Mouse (Mus musculus) brain, embryonic 14.5 days (tissue): ENCODE measurements at regions not wholly inside any gene's neighbourhood (a gene's known extent, or its start where the extent isn't known, plus 50 kb on each side); places are given as distances from the start of the nearest gene placed in this dataset.
A peak's percentile ranks its signal among the peaks of the same experiment; 100 is the strongest.

Experiments
- DNase-seq: peaks from one replicate; pipeline ENCODE4 v3.0.0-alpha.2; 2011; ENCODE audit warnings: low read depth
- CTCF ChIP-seq: fragments of 200-500 bp; IDR thresholded peaks from 2 replicates; pipeline ENCODE4 v1.5.1; 2012; ENCODE audit warnings: inconsistent platforms, mild to moderate bottlenecking, moderate library complexity, borderline replicate concordance; ENCODE audit not compliant: insufficient read depth, insufficient read length; ENCODE audit errors: extremely low read depth
- POLR2A ChIP-seq: fragments of 200-500 bp; IDR thresholded peaks from 2 replicates; pipeline ENCODE4 v1.6.1; 2012; ENCODE audit warnings: mild to moderate bottlenecking, inconsistent platforms, borderline replicate concordance; ENCODE audit not compliant: poor library complexity, insufficient read depth, insufficient read length, severe bottlenecking; ENCODE audit errors: extremely low read depth

DNA sequence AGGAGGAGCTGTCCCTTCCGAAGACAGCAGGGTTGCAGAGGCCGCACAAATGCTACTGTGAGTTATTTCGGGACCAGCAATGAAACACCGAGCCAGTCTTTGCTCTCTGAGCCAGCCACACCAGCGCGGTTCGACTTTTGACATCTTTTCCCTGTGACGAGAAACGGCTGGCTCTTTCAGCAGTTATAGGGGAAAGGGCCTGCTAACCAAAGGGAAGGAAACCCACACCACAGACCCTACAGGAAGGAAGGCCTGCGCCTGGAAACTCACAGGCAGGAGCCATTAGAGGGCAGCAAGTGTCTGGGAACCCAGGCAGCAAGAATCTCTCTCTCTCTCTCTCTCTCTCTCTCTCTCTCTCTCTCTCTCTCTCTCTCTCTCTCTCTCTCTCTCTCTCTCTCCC, 137.6 kb downstream of the Ly86 start:
- no peak for TF ChIP-seq POLR2A
- TF ChIP-seq CTCF: peak; percentile 66
- peak; percentile 87 for DNase-seq

DNA sequence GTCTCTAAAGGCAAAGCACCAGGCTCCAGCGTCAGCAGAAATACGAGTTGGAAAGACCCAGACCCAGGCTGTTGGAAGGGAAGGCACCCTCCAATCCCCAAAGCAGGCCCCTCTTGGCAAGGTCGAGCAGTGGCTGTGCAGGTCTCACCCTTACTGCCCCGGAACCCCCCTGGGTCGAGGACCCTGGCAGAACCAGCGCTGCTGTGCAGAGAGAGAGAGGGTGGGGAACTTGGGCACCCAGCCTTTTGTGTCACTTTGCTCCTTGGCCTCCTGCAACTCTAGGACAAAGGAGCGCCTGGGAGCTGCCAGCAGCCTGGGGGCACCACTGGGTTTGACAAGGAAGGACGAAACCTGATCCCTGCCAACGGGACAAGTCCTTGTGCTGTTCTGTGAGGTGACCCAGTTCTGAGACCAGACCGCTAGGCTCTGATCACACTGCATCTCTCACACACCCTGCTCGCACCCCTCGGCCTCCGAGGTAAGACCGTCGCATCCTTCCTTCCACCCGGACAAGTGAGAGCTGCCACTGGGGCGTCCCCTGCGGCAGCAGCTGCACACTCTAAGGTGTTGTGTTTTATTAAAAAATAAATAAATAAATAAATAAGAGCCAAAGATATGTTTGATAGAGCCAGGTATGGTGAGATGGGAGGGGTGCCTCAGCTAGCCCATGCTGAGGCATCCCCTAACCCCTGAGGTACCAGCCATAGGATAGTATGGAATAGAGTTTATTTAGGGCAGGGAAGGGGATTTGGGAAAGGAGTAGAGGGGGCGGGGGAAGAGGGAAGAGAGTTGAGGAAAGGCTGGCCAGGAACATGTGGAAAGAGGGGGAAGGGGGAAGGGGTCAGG, 138.2 kb downstream of the Ly86 start:
- no peak for TF ChIP-seq CTCF

DNA sequence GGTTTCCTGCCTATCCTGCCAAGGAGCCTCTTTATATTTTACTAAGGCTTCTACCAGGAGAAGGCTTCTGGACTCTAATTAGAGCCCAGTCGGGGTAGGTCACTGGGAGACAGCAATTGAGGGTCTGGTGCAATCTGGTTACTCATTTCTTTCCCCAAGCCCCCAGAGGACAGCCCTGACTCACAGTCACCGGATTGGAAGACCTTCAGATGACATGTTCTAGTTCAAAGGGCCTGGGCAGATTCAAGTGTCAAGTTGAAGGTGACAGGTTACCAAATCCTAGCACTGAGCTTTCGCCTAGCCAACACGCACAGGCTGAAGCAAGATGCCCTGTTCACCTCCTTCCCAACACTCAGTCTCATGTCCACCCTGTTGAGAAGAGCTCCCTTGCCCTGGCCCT, 139.6 kb downstream of the Ly86 start:
- no peak for TF ChIP-seq POLR2A
- no peak for TF ChIP-seq CTCF
- DNase-seq: no peak

More for the DNA sequence above, 138.2 kb downstream of the Ly86 start:
- peak; percentile 73 for DNase-seq

DNA sequence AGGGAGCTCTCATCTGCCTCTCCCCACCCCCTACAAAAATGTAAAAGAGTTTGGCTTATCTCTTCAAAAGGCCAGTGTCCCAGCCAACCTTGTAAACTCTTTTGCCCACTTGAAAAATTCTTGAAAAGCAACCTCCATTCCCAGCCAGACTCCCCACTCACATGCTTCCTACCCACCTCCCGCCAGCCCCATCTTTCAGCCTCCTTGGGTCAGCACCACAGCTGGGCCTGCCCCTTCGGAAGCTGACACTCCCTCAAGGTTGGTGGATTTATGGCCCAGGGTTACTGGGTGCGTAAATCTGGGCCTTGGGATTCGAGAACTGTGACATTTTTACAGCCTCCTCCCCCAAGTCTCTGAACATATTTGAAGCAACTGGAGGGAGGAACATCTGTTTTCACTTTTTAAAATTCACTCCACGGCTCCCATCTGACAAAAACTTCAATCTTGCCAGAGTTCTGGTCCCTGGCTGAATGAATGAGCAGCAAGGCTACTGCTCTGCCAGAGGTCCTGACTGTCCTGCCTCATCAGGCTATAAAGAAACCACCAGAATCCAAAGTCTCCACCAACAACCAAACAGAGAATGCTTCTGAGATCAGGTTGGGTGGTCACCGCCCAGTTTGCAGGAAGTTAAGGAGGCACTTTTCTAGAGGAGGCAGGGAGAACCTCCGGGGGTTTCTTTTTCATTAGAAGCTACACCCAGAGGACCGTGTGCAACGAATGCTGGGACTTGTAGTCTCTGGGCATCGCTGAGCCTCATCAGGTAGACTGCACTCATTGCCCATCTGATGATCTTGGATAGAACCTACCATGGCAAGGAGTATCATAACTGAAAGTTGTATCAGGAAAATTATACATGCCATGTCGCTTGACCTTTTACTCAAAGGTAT, 147.3 kb downstream of the Ly86 start:
- TF ChIP-seq CTCF: no peak
- TF ChIP-seq POLR2A: no peak
- no peak for DNase-seq

DNA sequence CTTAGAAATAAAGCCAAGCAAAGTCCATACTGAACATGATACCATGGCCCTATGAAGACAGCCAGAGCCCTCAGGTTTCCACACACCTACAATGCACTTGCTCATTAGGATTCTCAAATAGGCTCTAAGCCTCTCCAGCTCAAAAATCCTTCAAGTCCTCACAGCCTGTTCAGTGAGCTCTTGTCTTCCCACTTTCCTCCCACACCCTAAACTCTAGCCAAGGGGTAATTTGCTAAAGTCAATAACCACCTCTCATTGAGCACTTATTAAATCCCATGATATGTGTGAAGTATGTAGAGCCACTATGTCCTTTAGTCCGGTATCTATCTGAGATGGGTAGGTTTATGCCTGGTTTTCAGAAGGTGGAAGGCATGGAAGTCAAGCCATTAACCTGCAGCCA, 148.3 kb downstream of the Ly86 start:
- DNase-seq: no peak
- no peak for TF ChIP-seq CTCF
- TF ChIP-seq POLR2A: no peak

DNA sequence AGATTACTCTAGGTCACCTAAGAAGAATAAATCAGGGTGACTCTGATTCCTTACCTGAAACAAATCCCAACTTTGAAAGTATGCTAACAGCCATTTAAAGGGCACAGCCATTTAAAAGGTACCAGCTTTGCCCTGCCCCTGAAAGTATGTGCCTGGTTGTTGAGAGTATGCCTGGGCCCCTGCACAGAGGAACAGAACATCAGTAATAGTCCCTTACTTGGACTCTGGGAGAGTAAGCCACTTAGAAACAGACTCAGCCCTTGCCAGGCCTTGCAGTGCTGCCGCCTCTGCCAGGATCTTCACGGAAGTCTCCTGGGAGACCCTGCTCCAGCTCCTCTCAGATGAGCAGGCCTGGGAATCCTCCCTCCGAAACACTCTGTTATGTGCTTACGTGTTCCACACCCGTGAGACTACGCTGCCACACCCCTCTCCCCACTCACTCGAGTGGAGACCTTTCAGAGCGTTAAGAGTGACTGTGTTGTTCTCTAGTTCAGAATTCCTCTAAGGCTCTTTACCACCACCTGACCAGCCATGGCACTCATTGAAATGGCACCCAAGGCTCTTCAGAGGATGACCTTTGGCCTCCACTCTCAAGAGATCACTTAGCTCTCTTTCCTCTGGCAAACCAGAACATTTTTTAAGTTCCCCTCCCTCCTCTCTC, 150.4 kb downstream of the Ly86 start:
- TF ChIP-seq CTCF (no peak), POLR2A (no peak)
- no peak for DNase-seq

DNA sequence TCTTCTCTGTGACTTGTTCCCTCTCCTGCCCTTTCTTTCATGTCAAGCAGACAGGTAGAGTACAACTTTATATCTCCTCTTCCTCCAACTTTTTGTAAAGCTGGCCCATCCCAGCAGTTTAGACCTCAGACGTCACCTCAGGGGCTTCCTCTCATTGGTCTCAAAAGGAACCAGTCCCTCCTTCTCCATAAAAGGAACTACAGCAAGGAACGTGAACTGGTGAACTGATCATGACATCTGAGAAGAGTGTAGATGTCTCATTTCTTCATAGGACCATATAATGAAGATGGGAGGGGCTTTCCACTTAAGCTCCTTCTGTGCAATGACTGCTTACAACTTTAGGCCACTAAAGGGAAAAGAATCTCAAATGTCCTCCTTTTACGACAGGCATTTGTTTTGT, 153.0 kb downstream of the Ly86 start:
- no peak for DNase-seq
- no peak for TF ChIP-seq POLR2A
- no peak for TF ChIP-seq CTCF

DNA sequence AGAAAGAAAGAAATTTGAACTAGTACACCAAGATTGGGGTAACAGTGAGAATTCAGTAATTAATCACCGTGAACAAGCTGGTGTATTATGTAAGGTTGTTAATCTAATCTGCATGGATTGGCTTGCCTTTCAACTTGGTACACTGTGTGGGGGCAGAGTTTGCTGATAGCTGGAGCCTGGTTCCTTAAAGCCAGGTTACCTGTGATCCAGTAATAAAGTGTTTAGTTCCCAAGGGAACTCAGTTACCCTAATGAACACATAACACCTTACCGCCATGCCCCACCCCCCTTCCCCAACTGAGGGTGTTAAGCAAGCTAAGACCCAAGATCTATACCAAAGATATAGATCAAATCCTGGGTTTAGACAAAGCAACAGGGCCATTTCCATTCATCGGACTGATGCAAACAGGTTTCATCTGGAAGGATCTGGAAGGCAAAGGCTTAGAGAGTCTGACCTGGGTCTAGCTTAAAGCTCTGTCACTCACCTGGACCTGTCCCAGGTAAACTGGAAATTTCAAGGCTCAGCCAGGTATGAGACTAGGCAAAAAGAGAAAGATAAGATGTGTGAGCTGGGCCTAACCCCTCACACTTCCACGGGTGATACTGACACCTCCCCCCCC, 155.8 kb downstream of the Ly86 start:
- no peak for DNase-seq
- TF ChIP-seq CTCF: no peak
- TF ChIP-seq POLR2A: no peak

DNA sequence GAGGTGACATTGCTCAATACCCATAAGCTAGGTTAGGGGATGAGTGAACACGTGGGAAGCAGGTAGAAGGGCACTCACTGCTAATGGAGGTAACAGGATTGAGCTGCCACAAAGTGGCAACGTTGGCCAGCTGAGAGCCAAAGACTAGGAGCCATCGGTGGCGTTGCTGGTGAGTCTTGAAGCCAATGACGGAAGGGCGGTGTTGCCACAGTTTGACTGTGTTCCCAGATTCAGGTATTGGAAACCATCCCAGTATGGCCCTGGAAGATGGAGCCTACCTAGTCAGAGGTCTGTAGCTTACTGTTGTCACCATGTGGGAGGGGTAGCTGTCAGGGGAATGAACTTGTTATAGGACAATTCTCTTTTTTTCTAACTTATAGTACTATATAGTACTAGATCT, 158.4 kb downstream of the Ly86 start:
- no peak for DNase-seq
- no peak for TF ChIP-seq CTCF
- no peak for TF ChIP-seq POLR2A

DNA sequence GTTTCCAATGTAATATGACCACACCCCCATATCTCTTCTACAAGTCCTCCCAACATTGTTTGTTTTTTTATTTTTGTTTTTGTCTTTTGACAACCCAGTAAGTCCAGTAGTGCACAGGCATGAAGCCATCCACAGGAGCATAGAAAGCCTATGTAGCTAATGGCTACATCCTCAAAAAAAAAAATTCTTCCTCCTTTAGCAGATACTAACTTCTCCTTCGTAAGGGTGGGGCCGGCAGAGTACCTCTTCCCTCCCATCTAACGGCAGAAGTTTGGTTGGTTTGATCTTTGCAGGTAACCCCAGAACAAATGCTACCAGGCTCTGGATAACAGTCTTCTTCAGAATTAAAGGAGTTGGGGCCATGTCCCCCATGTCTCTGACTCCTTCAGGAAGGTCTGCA, 158.9 kb downstream of the Ly86 start:
- no peak for DNase-seq
- TF ChIP-seq CTCF (no peak), POLR2A (no peak)

DNA sequence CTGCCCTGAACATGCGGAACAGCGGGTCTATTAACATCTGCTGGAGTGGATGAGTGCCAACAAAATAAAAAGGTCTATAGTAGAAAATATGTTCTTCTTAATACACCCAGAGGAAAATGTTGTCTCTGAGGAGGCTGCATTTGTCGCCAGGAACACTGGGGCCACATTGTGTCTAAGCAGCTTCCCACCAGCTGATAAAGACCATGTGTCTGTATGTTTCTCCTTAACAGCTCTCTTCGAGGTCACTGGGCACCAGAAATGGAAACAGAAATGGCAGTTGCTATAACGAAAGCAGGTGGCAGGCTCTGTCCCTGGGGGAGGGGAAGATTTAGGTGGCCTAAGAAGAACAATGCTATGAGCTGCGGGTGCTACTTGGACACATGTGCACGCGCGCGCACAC, 159.4 kb downstream of the Ly86 start:
- peak; percentile 53 for DNase-seq
- no peak for TF ChIP-seq CTCF
- no peak for TF ChIP-seq POLR2A

DNA sequence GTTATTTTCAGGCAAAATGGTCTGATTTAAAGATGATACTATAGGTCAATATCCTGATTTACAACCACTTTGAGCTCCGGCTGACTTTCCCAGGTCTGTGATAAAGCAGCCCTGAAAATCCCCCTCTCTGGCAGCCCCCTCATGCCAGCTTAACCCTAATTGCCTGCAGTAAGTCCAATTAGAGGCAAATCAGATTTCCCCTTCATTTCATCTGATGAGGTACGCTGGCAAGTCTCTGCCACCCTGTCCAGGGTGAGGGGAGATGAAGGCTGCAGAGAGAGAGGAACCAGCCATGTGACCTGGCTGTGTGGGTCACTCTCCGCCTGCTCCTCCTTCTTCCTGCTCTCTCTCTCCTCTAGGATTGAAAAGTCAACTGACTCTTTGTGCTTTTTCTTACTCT, 160.6 kb downstream of the Ly86 start:
- peak; percentile 76 for DNase-seq
- TF ChIP-seq CTCF (no peak), POLR2A (no peak)
